Mouse (Mus musculus) C2C12 (cell line): ENCODE results near the gene Tfb1m. TPM values are rescaled to one million over a fixed set of nuclear protein-coding genes. Genes with fewer than 3 reads are reported as not detected.

Experiments used
- H3K27me3 ChIP-seq: one replicate; pipeline ENCODE4 v1.6.1; 2011; ENCODE audit not compliant: control insufficient read depth, insufficient read depth, insufficient read length
- H3K36me3 ChIP-seq: one replicate; pipeline ENCODE4 v1.6.1; 2011; ENCODE audit not compliant: control insufficient read depth, insufficient read depth
- H3K4me3 ChIP-seq: one replicate; pipeline ENCODE4 v1.5.1; 2011; ENCODE audit warnings: mild to moderate bottlenecking, control low read depth; ENCODE audit not compliant: poor library complexity, insufficient read depth, severe bottlenecking
- H3K79me2 ChIP-seq: one replicate; pipeline ENCODE4 v1.6.1; 2011; ENCODE audit not compliant: control insufficient read depth, insufficient read depth
- H3K79me3 ChIP-seq: one replicate; pipeline ENCODE4 v1.6.1; 2011; ENCODE audit warnings: low read depth, control low read depth
- H3ac ChIP-seq: one replicate; pipeline ENCODE3; 2011; ENCODE audit warnings: low read depth; ENCODE audit not compliant: control insufficient read depth, insufficient read length
- CEBPB ChIP-seq: IDR thresholded peaks from one replicate; pipeline ENCODE4 v1.6.1; 2011; ENCODE audit warnings: low read depth, mild to moderate bottlenecking, control low read depth, moderate library complexity
- CTCF ChIP-seq: IDR thresholded peaks from one replicate; pipeline ENCODE4 v1.5.1; 2011; ENCODE audit not compliant: control insufficient read depth, insufficient read depth, insufficient read length
- FOSL1 ChIP-seq: IDR thresholded peaks from one replicate; pipeline ENCODE4 v1.8.0; 2011; ENCODE audit warnings: mild to moderate bottlenecking, low read length; ENCODE audit not compliant: poor library complexity, insufficient read depth, severe bottlenecking
- MAX ChIP-seq: IDR thresholded peaks from one replicate; pipeline ENCODE4 v1.6.1; 2011; ENCODE audit warnings: mild to moderate bottlenecking, control low read depth
- MYOD1 ChIP-seq: IDR thresholded peaks from one replicate; pipeline ENCODE4 v1.6.1; 2011; ENCODE audit warnings: low read depth; ENCODE audit not compliant: control insufficient read depth, insufficient read length
- MYOG ChIP-seq: IDR thresholded peaks from one replicate; pipeline ENCODE4 v1.6.1; 2011; ENCODE audit not compliant: control insufficient read depth, insufficient read length; ENCODE audit errors: extremely low read depth
- USF1 ChIP-seq: IDR thresholded peaks from one replicate; pipeline ENCODE4 v1.6.1; 2011; ENCODE audit warnings: low read depth, mild to moderate bottlenecking, control low read depth, moderate library complexity
- long read RNA-seq, 2 experiments: library from polyadenylated mRNA; unstranded; transcript quantifications; one replicate each; pipeline ENCODE4 v2.0.0; 2019 to 2020
- polyA plus RNA-seq: library from polyadenylated mRNA; unstranded; fragments of >200 nt; fragmentation: generic; extraction: Trizol; gene quantifications from one replicate; pipeline ENCODE4 v1.2.1, GENCODE M21; 2012; ENCODE audit warnings: missing spikeins

Tfb1m gene
- 4.3 TPM for polyA plus RNA-seq
- long read RNA-seq, experiment 1, partial matches to known transcripts: 0 of 1 reads
- long read RNA-seq, experiment 1, other reads (novel, unspliced or antisense): 0 of 1 reads
- long read RNA-seq, experiment 2, transcript Tfb1m-201 (7 exons, 1,402 nt): major isoform, 10 of 11 reads
- long read RNA-seq, experiment 2, partial matches to known transcripts: 0 of 11 reads
- long read RNA-seq, experiment 2, other reads (novel, unspliced or antisense): 1 of 11 reads

GRCm38 (mm10) chr17:3557331-3558311 is at the start of gene Tfb1m:
Gene Tfb1m, minus strand, starts transcription at chr17:3557781.
- no peaks in the 10 kb centered on the region for H3K79me2 ChIP-seq
- H3K36me3 ChIP-seq: peaks cover 4% of the 10 kb centered on the region
- no peaks in the 10 kb centered on the region for H3K79me3 ChIP-seq
- H3ac ChIP-seq: peak within 1 kb of the TSS; percentile 74
- peak; percentile 36 for TF ChIP-seq MYOD1
- no peak for TF ChIP-seq FOSL1
- TF ChIP-seq MAX: peak; percentile 73
- TF ChIP-seq CEBPB: no peak
- no peak for TF ChIP-seq CTCF
- TF ChIP-seq USF1: no peak
- TF ChIP-seq MYOG: no peak
- no peaks in the 10 kb centered on the region for H3K27me3 ChIP-seq
- H3K4me3 ChIP-seq: peak within 1 kb of the TSS; percentile 50

DNA sequence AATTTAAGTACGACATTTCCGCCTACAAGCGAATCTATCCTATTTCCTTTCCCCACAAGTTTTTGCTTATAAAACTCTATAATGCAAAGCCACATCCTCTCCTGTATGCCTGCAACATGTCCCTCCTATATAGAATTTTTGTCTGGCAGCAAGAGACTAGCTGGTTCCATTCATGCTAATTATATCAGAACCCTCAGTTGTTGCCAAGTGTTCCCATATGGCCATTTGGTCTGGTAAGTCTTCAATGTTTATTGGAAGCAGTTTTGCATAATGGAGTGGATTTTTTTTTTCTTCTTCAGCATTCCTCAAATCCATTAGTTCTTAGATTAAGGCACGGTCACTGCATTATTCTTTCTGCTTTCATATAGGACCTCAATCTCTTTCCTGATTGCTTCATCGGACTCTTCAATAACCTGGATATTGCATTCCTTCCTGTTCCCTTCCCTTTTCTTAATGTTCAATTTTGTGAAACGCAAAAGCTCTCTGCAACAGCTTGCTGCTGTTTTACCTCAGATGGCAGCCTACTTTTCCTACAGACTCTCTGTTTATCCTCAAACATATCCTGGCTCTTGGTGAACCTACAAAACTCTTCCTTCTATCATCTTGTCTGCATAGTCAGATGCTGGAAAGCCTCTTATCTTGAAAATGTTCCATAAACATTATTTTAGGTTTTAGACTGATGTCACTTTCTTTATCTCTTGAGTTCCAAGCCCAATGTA is 45.5 kb upstream of the Tfb1m start:
- Histone ChIP-seq H3ac (no peak overlapping the region), H3K79me2 (no peaks in the 10 kb centered on the region), H3K36me3 (no peaks in the 10 kb centered on the region), H3K4me3 (no peak overlapping the region), H3K79me3 (no peaks in the 10 kb centered on the region), H3K27me3 (no peaks in the 10 kb centered on the region)
- no peak for TF ChIP-seq MYOD1
- no peak for TF ChIP-seq CTCF
- TF ChIP-seq USF1: no peak
- TF ChIP-seq CEBPB: no peak
- no peak for TF ChIP-seq MAX
- no peak for TF ChIP-seq FOSL1
- TF ChIP-seq MYOG: no peak

DNA sequence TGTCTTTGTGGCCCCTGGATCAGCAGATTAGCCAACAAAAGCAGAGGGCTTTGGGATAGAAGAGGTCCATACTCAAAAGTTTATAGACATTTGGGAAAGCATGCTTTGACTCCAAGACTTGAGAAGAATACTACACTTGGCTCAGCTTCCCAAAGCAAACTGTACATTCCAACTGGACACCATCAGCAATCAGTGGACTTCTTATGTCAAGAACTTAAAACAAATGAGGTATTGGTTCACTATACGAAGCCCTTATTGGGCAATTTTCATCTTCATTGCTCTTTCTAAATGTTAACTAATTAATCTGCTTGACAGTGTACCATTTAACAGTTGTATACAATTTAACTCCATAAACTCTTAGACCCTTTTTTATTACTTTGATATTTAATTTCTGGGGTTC is 40.8 kb upstream of the Tfb1m start:
- no peak overlapping the region for H3K4me3 ChIP-seq
- TF ChIP-seq CEBPB (no peak), FOSL1 (no peak), CTCF (no peak), MYOG (no peak), MAX (no peak), MYOD1 (no peak), USF1 (no peak)
- H3ac ChIP-seq: no peak overlapping the region
- no peaks in the 10 kb centered on the region for H3K36me3 ChIP-seq
- no peaks in the 10 kb centered on the region for H3K79me2 ChIP-seq
- H3K27me3 ChIP-seq: no peaks in the 10 kb centered on the region
- no peaks in the 10 kb centered on the region for H3K79me3 ChIP-seq

- Histone ChIP-seq H3K79me3 (no peaks in the 10 kb centered on the region), H3K4me3 (no peak overlapping the region), H3K27me3 (no peaks in the 10 kb centered on the region), H3K36me3 (no peaks in the 10 kb centered on the region), H3K79me2 (no peaks in the 10 kb centered on the region), H3ac (no peak overlapping the region)
- no peak for TF ChIP-seq CTCF
- TF ChIP-seq MAX: no peak
- TF ChIP-seq FOSL1: no peak
- TF ChIP-seq MYOG: no peak
- TF ChIP-seq MYOD1: no peak
- no peak for TF ChIP-seq CEBPB
- TF ChIP-seq USF1: no peak
These were observed 40.3 kb upstream of the Tfb1m start for GRCm38 (mm10) chr17:3597866-3598265.

DNA sequence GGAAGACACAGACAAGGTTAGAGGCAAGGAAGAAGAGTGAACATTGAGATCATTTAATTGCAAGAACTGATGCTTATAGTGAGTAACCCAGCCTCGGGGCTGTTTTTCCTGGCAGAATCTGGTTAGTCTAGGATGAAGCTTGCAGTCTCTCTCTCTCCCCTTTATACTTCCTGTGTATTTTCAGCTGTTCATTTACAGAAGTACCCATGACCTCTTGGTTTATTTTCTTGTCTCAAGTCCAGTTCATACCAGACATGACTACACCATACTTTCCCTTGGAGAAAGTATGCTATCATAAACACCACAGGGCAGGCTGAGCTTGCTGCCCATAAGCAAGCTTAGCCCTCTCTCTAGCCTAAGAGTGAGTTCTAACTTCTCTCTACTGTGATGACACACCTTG is 39.5 kb upstream of the Tfb1m start:
- TF ChIP-seq CEBPB (no peak), FOSL1 (no peak), CTCF (no peak), USF1 (no peak), MYOD1 (no peak)
- H3K36me3 ChIP-seq: no peaks in the 10 kb centered on the region
- H3K27me3 ChIP-seq: no peaks in the 10 kb centered on the region

More for the DNA sequence above, 39.5 kb upstream of the Tfb1m start:
- Histone ChIP-seq H3K79me2 (no peaks in the 10 kb centered on the region), H3K4me3 (no peak overlapping the region), H3ac (no peak overlapping the region), H3K79me3 (no peaks in the 10 kb centered on the region)
